Mouse (Mus musculus) heart, adult 18-20 months (tissue): ENCODE data around the gene Ncoa7. TPM values are rescaled to one million over a fixed set of nuclear protein-coding genes. Genes with fewer than 3 reads are reported as not detected.
"Not testable (repeated sequence)": the region's sequence is repeated elsewhere in the genome, so short reads cannot be mapped to it uniquely, and the experiment has no call there.

ENCODE experiments used
- DNase-seq, 2 experiments: peaks; one replicate each; pipeline ENCODE4 v3.0.0; 2021 to 2022; ENCODE audit warnings: mixed read lengths in 1 of 2
- total RNA-seq, 2 experiments: library from RNA; stranded (reverse); gene quantifications; 2 replicates each; pipeline ENCODE4 v1.2.3; 2021

The Ncoa7 gene
- total RNA-seq, 2 experiments from 2014 or later, result 4.0 to 4.6 TPM

DNA sequence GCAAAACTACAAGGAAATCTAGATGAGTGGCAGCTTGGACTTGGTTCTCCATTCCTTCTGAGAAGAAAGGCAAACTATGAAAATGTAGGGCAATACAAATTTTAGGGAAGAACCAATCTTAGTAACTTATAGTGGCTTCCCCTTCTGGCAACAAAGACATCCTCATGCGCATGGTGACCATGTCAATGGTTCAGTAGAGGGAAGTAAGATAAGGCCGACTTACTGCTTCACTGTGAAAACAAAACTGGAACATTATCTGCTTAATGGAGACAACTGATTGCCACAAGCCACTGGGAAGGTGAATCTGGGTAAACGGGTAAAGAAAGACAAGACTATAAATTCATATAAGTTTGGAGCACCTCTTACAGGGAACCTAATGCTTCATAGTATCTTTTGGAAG is 128.3 kb downstream of the Ncoa7 start:
- DNase-seq, result no peak

DNA sequence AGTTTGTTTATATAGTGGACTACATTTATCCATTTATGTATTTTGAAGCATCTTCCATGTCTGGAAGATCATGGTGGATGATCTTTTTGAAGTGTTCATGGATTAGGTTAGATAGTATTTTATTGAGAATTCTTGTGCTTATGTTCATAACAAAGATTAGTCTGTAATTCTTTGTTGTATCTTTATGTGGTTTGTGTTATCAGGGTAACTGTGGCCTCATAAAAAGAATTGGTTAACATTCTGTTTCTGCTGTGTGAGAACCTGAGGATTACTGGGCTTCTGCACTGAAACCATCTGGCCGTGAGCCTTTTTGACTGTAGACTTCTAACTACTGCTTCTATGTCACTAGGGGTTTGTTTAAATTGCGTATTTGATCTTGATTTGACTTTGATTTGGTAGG is 136.5 kb downstream of the Ncoa7 start:
- no peak for DNase-seq

DNA sequence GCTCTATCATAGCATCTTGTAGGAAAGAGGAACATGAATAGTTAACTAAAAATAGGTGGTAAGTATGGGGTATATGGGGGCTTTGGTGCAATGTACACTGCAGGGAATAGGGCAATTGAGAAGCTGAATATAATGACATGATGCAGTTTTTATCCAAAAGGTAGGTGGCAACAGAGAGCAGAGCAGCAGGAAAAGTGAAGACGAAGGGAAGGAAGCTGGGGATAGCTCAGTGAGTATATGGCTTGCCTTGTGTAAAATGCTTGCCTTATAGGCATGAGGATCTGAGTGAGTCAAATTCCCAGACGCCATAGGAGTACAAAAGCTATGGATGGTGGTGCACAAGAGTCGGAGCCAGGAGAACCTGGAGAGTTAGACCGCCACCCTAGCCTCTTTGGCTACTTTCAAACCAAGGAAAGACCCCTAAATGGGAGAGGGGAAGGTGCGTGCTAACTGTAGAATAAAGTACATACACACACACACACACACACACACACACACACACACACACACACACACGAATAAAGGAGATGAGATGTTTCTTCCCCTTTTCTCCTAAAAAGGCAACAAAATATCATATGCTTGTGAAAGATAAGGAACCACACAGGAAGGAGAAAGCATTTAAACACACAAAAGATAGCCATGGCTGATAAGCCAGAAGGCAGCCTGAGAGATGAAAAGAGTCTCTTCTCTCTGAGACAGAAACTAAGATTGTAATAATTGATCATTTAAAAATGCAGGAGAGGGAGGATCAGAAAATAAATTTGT is 142.4 kb downstream of the Ncoa7 start:
- no peak for DNase-seq

DNA sequence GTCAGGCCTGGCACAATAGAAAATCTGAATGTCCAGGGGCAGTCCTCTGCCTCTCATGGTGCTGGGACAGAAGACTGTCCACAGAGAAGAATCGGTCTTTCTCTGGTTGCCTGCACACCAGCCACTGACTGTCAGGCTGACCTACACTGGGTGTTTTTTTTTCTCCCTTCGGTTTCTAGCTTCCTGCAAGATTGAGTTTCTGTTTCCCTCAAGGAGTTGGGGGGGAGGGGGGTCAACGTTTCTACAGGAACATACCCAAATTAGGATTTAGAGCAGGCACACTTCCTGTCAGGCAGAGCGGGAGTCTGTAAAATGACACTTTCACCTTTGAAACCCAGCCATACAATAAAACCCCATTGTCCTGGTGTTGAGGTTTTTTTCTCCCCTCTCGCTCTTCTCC is 147.5 kb downstream of the Ncoa7 start:
- DNase-seq, result no peak

DNA sequence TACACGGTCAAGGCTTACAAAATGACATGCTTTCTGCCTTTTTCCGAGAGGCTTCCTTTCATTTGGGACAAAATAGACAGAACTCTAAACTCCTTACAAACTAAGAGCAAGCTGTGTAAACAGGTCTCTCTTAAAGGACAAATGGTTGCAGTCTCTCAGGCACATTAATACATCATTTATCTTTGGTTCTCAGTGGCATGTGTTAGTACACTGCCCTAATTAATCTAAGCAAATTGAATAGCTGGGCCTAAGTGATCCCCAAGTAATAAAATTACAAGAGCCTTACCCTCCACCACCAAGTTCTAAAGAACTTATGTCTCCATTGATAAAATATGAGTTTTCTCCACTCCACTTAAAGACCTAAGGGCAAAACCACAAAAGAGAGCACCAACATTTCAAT is 155.4 kb downstream of the Ncoa7 start:
- no peak for DNase-seq

DNA sequence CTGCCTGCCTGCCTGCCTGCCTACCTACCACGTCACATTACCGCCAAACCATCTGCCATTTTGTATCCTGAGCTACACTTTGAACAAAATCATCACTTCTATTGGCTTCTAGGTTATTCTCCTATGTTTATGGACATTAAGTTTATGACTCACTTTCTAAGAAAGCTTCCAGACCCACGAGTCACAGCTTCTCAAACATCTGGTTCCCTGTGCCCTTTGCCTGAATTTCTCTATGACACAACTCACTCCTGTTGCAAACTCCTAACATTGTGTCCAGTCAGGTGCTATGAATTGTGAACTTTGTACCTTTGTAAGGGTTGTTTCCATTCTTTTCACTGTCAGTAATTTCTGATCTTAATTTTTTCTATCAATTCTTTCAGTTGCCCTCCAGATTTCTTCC is 164.9 kb downstream of the Ncoa7 start:
- no peak for DNase-seq

DNA sequence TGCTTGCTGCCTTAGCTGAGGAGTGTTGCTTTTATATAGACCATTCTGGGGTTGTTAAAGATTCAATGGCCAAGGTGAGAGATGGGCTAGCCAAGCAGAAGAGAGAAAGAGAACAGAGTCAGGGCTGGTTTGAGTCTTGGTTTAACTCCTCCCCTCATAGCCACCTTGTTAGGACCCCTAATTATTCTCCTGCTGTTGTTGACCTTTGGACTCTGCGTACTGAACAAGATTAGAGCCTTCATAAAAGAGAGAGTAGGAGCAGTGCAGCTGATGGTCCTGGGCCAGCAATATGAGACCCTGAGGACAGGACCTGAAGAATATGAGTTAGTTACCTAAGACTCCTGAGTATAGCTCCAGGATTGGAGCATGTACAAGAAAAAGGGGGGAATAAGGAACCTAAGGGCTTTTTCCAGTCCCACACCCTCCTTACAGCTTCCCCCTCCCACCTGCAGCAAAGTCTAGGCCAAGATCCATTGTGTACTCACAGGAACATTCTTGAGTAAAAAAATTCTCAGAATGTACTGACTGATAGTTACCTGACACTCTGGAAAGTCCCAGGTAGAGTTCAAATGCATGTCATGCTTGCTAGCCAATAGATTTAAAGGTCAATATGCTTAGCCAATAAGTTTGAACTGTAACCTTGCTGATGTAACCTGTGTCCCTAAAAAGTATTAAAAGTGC is 166.5 kb downstream of the Ncoa7 start:
- DNase-seq, result not testable (repeated sequence)

DNA sequence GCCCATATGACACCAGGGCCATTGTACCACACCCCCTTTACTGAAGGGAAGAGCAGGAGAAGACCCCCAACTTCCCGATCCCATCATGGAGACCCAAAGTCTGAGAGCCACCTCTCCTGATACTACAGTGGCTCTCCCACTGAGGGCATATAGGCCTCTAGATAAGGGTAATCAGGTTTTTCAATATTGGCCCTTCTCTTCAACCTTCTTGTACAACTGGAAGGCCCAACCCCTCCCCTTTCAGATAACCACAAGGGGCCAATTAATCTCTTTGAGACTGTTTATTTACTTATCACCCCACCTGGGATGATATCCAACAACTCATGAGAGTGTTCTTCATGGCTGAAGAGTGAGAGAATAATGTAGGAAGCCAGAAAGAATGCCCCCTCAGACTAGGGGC is 170.4 kb downstream of the Ncoa7 start:
- DNase-seq, result no peak

DNA sequence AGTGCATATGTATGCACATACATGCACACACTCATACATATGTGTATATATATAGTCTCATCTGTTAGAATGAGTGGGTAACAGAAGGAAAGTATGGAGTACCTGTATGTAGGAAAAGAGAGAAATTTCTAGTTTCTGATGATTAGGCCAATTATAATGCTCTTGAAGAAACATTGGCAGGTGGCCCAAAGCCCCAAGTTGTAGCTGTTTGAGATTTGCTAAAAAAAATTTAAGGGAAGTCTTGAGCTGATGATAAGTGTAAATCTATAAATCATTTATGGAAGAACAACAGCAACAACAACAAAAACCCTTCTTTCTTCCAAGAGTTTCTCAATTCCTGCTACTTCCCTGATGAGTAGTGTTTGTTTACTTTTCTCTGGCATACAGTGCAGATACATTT is 173.1 kb downstream of the Ncoa7 start:
- DNase-seq, result no peak

DNA sequence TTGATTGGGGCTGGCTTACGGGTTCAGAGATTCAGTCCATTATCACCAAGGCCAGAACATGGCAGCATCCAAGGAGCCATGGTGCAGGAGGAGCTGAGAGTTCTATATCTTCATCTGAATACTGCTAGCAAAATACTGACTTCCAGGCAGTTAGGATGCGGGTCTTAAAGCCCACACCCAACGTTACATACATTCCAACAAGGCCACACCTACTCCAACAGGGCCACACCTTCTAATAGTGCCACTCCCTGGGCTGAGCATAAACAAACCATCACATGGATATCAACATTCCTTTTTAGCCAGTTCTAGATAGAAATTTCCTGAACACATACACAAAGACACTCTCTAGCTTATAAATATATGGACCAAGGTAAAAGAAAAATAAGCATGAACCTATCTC is 173.6 kb downstream of the Ncoa7 start, which contains the start of gene Hint3:
TSS of gene Hint3 (minus strand) at position 120 of the 400 bp plus-strand sequence.
- DNase-seq, result no peak

DNA sequence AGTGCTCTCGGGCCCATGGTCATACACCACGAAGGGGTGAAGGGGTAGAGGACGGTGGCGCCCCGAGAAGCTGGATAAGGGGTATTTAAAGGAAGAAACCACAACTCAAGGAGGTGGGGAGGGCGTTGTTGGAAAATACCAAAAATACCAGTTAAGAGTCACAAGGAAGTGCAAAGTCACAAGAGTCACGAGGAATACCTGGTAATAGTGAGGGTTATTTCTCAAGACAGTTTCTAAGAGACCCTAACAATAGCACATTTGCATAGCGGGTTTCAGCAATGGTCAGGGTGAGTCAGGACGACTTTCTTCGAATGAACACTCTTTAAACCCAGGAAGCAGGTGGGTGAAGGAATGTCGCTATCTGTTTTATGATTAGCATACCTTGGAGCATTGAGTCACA is 174.7 kb downstream of the Ncoa7 start:
- DNase-seq, result not testable (repeated sequence)

DNA sequence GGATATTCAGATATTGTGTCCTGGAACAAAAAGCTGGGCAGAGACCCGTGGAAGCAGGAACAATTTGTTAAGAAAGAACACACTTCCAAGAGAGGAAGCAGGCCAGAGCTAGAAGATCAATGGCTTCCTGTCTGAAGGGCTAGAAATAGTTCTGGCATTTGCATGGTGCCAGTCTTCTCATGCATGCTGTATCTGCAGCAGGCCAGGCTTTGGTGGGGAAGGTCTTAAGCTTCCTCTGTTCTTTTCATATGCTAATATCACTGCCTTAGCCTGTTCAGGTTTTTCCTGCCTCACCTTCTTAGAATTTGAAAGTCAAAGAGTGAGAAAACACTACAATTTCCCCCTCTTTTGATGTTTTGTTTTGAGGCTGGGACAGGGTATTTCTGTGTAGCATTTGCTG is 175.6 kb downstream of the Ncoa7 start:
- no peak for DNase-seq

DNA sequence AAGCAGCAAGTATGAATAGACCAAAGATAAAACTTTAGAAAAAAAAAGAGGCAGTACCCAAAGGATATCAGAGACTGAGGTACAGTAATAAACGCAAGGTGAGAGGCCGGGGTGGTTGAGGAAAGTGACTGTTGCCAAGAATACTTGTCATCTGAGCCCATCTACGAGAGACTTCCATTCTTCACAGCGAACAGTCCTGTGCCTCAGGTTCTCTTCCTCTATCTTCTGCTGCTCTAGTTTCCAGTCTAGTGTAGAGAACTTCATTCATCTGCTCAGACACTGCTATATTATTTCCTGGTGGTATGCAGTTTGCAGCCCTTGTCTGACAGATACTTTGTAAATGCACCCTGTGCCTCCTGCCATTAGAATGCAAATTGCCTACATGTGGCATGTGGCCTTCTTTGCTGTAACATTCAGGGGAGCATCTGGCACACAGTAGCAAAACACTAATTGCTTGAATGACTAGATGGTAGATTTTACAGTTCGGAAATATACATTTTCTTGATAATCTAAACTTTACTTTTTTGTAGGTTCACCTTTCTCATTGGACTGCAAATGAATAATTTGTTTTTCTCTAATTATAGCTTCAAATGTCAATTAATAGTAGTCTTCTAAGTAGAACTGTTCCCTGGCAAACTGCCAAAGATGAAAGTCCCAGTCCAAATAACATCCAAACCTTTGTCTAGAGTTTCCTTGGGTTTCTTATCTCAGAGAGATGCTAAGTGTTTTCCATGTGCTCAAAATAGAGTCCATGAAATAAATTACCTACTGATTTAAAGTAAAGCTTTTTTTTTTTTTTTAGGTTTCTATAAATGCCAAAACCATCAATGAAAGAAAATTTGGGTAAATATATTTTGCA is 178.7 kb downstream of the Ncoa7 start:
- no peak for DNase-seq

DNA sequence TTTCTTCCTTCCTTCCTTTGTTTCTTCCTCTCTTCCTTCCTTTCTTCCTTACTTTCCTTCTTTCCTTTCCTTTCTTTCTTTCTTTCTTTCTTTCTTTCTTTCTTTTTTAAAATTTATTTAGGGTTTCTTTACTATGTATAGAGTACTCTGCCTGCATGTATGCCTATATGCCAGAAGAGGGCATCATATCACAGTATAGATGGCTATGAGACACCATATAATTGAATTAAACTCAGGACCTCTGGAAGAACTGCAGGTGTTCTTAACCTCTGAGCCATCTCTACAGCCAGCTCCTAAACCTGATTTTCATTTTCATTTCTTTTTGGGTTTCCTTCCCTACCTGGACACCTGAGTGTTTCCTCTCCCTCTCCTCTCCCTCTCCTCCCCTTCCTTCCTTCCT is 180.2 kb downstream of the Ncoa7 start:
- DNase-seq, result no peak

DNA sequence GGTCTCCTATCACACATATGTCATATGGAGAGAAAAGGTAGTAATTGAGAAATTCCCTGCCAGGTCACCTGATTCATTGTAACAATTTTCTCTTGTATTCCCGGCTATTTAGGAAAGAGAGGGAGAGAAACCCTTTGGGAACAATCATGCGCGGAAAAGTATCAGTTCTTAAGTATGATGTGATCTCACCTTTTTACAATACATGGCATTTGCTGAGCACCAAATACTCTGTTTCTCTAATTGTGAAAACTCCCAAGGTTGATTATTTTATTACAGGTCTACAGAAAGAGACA is 184.3 kb downstream of the Ncoa7 start:
- no peak for DNase-seq

DNA sequence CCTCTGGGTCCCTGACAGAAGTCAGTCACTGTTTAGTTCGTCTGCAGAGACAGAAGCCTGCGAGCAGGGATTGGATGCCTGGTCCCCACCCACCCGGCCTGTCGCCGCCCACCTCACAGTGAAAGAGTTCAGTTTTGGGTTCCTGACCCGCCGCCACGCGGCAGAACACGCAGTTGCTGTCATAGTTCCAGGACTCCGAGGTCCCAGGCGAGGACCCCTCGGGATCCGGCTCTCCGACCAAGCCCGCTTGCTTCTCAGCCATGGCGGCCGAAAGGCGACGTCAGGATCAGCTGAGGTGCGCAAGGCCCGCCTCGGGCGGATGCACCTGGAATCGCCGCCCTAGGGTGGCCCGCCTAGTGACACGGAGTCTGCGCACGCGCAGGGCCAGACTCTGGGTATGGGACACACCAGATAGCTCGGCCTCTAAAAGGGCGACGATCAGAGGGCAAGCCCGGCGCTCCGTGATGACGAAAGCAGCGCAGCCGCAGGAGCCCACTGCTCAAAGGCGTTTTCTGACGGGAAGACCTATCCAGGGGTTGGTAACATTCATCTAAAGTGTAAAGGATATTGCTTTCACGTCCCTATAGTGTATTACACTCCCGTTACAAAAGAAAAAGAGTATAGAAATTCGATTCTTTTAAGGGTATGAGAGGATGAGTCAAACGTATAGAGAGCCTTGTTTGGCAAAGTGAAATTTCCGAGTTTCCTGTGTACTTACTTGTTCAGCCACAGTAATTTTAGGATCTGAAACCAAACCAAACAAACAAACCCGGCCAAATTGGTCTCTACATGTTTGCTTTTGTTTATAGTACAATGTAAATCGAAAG is 184.8 kb downstream of the Ncoa7 start:
- DNase-seq, result peak; percentile 98 to 99

DNA sequence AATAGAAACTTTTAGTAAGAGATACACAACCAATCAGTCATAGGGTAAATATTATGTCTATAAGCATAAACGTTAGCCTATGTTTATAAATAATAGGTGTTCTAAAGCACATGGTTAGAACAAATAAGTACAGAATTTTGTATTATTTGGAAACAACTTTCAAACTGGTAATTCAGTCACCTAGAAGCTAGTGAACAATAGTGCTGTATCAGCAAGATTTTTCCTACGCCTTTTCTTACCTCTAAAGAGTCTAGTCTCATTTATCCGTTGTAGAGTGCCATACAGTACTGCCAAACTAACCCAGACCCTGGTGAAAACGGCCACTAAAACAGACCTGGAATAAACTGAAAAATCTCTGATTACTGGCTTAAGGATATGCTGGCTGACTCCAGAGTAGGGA is 190.1 kb downstream of the Ncoa7 start:
- DNase-seq, result no peak

DNA sequence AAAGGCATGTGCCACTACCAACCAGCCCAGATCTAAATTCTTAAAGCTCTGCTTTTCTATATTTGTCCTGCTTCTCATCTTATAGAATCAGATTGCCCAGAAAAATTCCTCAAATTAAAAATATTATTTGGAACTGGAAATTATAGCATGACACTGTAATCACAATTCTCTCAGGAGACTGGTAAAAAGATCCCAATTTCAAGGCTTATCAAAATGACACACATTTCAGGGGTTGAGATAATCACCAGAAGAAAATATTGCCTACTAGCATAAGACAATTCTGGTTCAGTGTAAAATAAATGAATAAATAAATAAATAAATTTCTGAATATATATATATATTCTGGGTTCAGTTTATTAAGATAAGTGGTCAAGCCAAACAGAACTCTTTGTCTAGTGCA is 193.5 kb downstream of the Ncoa7 start:
- DNase-seq, result no peak

DNA sequence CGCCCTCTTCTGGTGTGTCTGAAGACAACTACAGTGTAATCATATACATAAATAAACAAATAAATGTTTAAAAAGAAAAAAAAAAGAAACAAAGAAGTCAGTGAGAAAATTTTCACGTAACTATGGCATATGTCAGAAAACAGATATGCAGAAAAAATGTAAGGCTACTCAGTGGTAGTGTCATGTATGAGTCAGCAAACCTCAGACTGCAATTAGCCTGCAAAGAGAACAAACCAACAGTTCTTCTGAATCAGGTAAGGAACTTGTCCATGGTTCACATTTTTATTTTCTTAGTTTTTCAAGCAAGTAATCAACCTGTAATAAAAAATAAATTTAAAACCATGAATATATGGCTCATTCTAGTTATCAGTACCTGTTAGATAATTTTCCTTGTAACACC is 195.0 kb downstream of the Ncoa7 start:
- DNase-seq, result no peak

DNA sequence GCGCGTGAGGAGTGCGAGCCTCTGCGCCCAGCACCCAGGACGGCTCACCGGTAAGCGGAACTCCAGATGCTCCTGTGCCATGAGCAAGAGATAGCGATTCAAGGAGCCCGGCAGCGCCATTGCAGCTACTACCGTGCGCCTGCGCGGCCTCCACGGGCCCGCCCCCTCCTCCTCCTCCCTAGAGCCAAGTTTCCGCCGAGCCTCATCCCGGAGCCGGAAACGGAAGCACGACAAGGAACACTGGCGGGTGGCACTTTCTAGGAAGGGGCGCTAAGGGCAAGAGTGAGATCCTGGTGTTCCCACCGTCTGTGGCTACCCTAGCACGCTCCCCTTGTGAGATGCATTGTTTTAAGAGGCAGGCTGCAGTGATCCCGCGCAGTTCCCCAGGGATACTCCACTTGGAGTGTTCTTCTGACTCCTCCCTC is 202.6 kb downstream of the Ncoa7 start, which contains the start of gene Trmt11:
TSS of gene Trmt11 (minus strand) at position 208 of the 425 bp plus-strand sequence.
- DNase-seq, result peak; percentile 93 to 95

DNA sequence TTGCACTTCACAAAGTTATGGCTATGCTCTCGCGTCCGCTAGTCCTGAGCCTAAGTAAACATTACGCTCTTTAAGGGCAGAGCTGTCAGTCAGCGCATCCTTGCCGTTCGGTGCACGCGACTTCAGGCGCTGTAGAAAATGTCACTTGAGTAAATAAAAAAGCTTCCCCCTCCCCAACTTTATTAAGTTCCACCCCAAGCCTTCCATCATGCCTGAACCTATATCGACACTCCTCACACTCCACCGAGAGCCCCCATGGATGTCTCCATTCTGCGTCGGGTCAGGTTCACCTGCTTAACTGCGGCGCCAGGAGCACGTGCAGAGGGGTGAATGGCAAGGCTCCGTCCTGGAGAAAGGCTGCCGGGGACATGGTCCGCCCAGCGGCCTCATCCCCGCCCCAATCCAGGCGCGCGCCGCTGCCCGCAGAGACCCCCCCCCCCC is 203.0 kb downstream of the Ncoa7 start:
- no peak for DNase-seq

DNA sequence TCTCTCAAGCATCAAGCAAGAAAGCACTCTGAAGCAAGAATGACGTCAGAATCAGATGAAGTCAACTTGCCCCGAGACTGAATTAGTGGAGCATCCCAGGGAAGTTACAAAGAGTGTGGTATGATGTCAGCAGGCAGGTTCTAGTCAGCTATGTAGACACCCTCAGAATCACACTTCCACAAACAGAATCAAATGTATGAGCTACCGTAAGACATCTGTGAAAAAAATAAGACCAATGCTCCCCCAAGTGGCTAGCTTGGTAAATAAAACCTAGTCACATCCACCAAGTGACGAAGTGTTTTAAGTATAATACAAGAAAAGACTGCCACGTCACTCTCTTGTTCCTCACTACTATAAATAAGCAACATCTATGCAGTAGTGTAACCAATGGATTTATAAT is 216.1 kb downstream of the Ncoa7 start:
- DNase-seq, result no peak
